Mouse (Mus musculus): ENCODE data around the gene Pdgfb. TPM values are rescaled to one million over a fixed set of nuclear protein-coding genes. Genes with fewer than 3 reads are reported as not detected.

Gene Pdgfb
- polyA plus RNA-seq, 1 experiment from 2014 or later: 2.8 TPM

- WGBS: 79% methylated on average over 4 of the region's 4 CpGs
- no peaks in the 10 kb centered on the region for H3K27me3 ChIP-seq (ENCODE audit: control insufficient read depth, insufficient read depth, low read length)
- DNase-seq (ENCODE audit: low spot score): no peak
Measured at GRCm38 (mm10) chr15:80042152-80042551, 27.4 kb upstream of the Pdgfb start.

GRCm38 (mm10) chr15:80038110-80038391 lies 23.3 kb upstream of the Pdgfb start:
- Histone ChIP-seq H3K4me2 (ENCODE audit: low read depth, low read length, severe bottlenecking) (no peak overlapping the region), H3K4me3 (ENCODE audit: low read depth, low read length) (no peak overlapping the region), H3K9ac (ENCODE audit: low read length) (no peak overlapping the region), H3K27me3 (ENCODE audit: control insufficient read depth, insufficient read depth, low read length) (no peaks in the 10 kb centered on the region), H3K36me3 (ENCODE audit: control insufficient read depth, insufficient read depth, low read length) (no peaks in the 10 kb centered on the region), H3K4me1 (replicated peaks; ENCODE audit: control insufficient read depth, insufficient read depth, low read length) (no peaks in the 10 kb centered on the region), H3K9me3 (ENCODE audit: control insufficient read depth, low read length) (no peaks in the 10 kb centered on the region; the same call in 1 of the 2 replicates), H3K27ac (ENCODE audit: low read depth, low read length) (no peak overlapping the region)
- no peak for DNase-seq (ENCODE audit: low spot score)
- ATAC-seq (replicated peaks; ENCODE audit: low FRiP score): no peak
- 100% methylated on average over 2 of the region's 2 CpGs for WGBS

More at GRCm38 (mm10) chr15:80042152-80042551, 27.4 kb upstream of the Pdgfb start:
- no peaks in the 10 kb centered on the region for H3K4me1 ChIP-seq (replicated peaks; ENCODE audit: control insufficient read depth, insufficient read depth, low read length)
- no peak for ATAC-seq (replicated peaks; ENCODE audit: low FRiP score)
- H3K27ac ChIP-seq (ENCODE audit: low read depth, low read length): no peak overlapping the region
- H3K36me3 ChIP-seq (ENCODE audit: control insufficient read depth, insufficient read depth, low read length): no peaks in the 10 kb centered on the region
- no peaks in the 10 kb centered on the region; the same call in 1 of the 2 replicates for H3K9me3 ChIP-seq (ENCODE audit: control insufficient read depth, low read length)
- no peak overlapping the region for H3K4me2 ChIP-seq (ENCODE audit: low read depth, low read length, severe bottlenecking)
- no peak overlapping the region for H3K4me3 ChIP-seq (ENCODE audit: low read depth, low read length)
- no peak overlapping the region for H3K9ac ChIP-seq (ENCODE audit: low read length)

DNA sequence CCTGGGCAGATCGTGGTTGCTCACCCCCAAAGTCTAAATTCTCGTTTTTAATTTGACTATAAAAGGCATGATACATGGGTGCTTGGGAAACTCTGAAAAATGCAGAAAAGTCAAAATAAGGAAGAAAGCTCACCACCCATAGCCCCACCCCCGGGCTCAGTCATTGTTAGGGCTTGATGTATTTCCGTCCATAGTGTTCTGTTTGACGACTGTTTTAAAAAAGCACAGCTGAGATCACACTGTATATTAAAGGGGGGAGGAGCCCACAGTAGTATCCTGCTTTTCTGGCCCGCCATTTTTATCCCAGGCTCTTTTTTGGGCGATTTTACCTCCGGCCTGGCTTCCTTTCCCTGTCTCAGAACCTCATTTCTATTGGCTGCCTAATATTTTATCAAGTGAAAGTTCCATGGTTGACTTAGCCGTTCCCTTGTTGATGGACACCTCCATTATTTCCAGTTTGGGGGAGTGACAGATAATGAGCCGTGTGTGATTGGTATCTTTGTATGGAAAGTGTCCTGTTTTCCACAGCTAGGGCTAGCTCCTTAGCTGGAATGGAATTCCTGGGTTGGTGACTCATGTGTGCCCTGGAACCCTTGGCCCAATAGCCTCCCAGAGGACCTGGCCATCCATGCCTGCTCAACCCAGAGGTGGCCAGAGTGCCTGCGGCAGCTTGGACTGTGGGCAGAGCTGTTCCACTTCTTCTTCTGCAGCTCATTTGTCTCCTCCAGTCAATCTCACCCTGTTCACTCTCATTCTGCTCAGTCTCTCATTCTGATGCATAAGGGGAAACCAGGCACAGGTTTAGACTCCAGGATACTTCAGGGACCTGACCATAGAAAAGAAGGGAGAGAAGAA lies 22.7 kb upstream of the Pdgfb start:
- H3K4me2 ChIP-seq (ENCODE audit: low read depth, low read length, severe bottlenecking): no peak overlapping the region
- ATAC-seq (replicated peaks; ENCODE audit: low FRiP score): no peak
- H3K27ac ChIP-seq (ENCODE audit: low read depth, low read length): no peak overlapping the region
- WGBS: 84% methylated on average over 11 of the region's 11 CpGs
- H3K9ac ChIP-seq (ENCODE audit: low read length): no peak overlapping the region
- no peaks in the 10 kb centered on the region for H3K27me3 ChIP-seq (ENCODE audit: control insufficient read depth, insufficient read depth, low read length)
- no peak overlapping the region for H3K4me3 ChIP-seq (ENCODE audit: low read depth, low read length)
- DNase-seq (ENCODE audit: low spot score): no peak
- no peaks in the 10 kb centered on the region; the same call in 1 of the 2 replicates for H3K9me3 ChIP-seq (ENCODE audit: control insufficient read depth, low read length)
- H3K4me1 ChIP-seq (replicated peaks; ENCODE audit: control insufficient read depth, insufficient read depth, low read length): no peaks in the 10 kb centered on the region
- no peaks in the 10 kb centered on the region for H3K36me3 ChIP-seq (ENCODE audit: control insufficient read depth, insufficient read depth, low read length)

DNA sequence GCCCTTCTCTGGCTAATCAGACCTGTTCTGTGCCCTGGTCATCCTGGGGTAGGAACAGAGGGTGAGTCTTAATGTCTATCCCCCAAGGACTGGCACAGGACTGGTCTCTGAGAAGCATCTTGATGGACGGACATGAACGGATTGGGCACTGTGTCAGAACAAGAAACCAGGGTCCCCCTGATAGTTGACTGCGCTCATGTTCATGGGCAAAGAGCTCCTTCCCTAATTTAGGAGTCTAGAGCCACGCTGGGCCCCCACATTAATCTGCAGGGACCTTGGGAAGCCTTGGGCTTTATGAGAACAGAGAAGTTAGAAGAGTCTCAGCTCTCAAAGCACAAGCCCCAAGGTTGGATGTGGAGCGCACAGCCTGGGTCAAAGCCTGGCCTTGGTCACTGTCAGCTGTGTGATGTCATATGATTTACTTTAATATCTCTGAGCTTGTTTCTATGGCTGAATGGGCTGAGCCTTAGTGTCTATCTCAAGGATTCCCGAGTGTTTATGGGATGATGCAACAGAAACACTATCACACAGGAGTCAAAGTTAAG lies 20.6 kb upstream of the Pdgfb start:
- Histone ChIP-seq H3K36me3 (ENCODE audit: control insufficient read depth, insufficient read depth, low read length) (no peaks in the 10 kb centered on the region), H3K4me3 (ENCODE audit: low read depth, low read length) (no peak overlapping the region), H3K27me3 (ENCODE audit: control insufficient read depth, insufficient read depth, low read length) (no peaks in the 10 kb centered on the region), H3K9ac (ENCODE audit: low read length) (no peak overlapping the region), H3K4me2 (ENCODE audit: low read depth, low read length, severe bottlenecking) (no peak overlapping the region), H3K9me3 (ENCODE audit: control insufficient read depth, low read length) (no peaks in the 10 kb centered on the region; the same call in 1 of the 2 replicates), H3K4me1 (replicated peaks; ENCODE audit: control insufficient read depth, insufficient read depth, low read length) (no peaks in the 10 kb centered on the region), H3K27ac (ENCODE audit: low read depth, low read length) (no peak overlapping the region)
- no peak for DNase-seq (ENCODE audit: low spot score)
- ATAC-seq (replicated peaks; ENCODE audit: low FRiP score): no peak
- WGBS: 84% methylated on average over 6 of the region's 6 CpGs

GRCm38 (mm10) chr15:80034913-80035312 lies 20.1 kb upstream of the Pdgfb start:
- no peak overlapping the region for H3K4me3 ChIP-seq (ENCODE audit: low read depth, low read length)
- ATAC-seq (replicated peaks; ENCODE audit: low FRiP score) (no peak), DNase-seq (ENCODE audit: low spot score) (no peak)
- no peaks in the 10 kb centered on the region; the same call in 1 of the 2 replicates for H3K9me3 ChIP-seq (ENCODE audit: control insufficient read depth, low read length)
- H3K27ac ChIP-seq (ENCODE audit: low read depth, low read length): no peak overlapping the region
- no peaks in the 10 kb centered on the region for H3K36me3 ChIP-seq (ENCODE audit: control insufficient read depth, insufficient read depth, low read length)
- H3K9ac ChIP-seq (ENCODE audit: low read length): no peak overlapping the region
- no peaks in the 10 kb centered on the region for H3K4me1 ChIP-seq (replicated peaks; ENCODE audit: control insufficient read depth, insufficient read depth, low read length)
- no peak overlapping the region for H3K4me2 ChIP-seq (ENCODE audit: low read depth, low read length, severe bottlenecking)
- H3K27me3 ChIP-seq (ENCODE audit: control insufficient read depth, insufficient read depth, low read length): no peaks in the 10 kb centered on the region

- no peaks in the 10 kb centered on the region for H3K4me1 ChIP-seq (replicated peaks; ENCODE audit: control insufficient read depth, insufficient read depth, low read length)
- no peaks in the 10 kb centered on the region for H3K36me3 ChIP-seq (ENCODE audit: control insufficient read depth, insufficient read depth, low read length)
- 78% methylated on average over 7 of the region's 7 CpGs for WGBS
- ATAC-seq (replicated peaks; ENCODE audit: low FRiP score) (no peak), DNase-seq (ENCODE audit: low spot score) (no peak)
- no peaks in the 10 kb centered on the region; the same call in 1 of the 2 replicates for H3K9me3 ChIP-seq (ENCODE audit: control insufficient read depth, low read length)
- H3K4me2 ChIP-seq (ENCODE audit: low read depth, low read length, severe bottlenecking): no peak overlapping the region
- H3K27ac ChIP-seq (ENCODE audit: low read depth, low read length): no peak overlapping the region
- no peaks in the 10 kb centered on the region for H3K27me3 ChIP-seq (ENCODE audit: control insufficient read depth, insufficient read depth, low read length)
- H3K4me3 ChIP-seq (ENCODE audit: low read depth, low read length): no peak overlapping the region
- no peak overlapping the region for H3K9ac ChIP-seq (ENCODE audit: low read length)
Measured at GRCm38 (mm10) chr15:80034366-80034765, 19.6 kb upstream of the Pdgfb start.

DNA sequence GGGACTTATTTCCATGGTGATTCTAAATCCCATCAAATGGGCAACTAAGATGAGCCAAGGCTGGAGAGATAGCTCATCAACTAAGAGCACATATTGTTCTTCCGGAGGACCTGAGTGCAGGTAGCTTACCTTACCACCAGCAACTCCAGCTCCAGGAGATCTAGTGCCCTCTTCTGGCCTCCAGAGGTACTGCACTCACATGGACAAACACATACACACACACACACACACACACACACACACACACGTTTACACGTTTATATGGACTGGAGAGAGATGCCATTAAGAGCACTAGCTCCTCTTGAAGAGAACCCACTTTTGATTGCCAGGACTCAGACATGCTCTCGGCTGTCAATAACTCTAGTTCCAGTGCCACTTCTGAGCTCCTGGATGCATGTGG lies 16.4 kb upstream of the Pdgfb start:
- 93% methylated on average over 4 of the region's 4 CpGs for WGBS
- Histone ChIP-seq H3K27ac (ENCODE audit: low read depth, low read length) (no peak overlapping the region), H3K9ac (ENCODE audit: low read length) (no peak overlapping the region), H3K27me3 (ENCODE audit: control insufficient read depth, insufficient read depth, low read length) (no peaks in the 10 kb centered on the region), H3K4me1 (replicated peaks; ENCODE audit: control insufficient read depth, insufficient read depth, low read length) (no peaks in the 10 kb centered on the region), H3K4me2 (ENCODE audit: low read depth, low read length, severe bottlenecking) (no peak overlapping the region), H3K4me3 (ENCODE audit: low read depth, low read length) (no peak overlapping the region), H3K9me3 (ENCODE audit: control insufficient read depth, low read length) (no peaks in the 10 kb centered on the region; the same call in 1 of the 2 replicates), H3K36me3 (ENCODE audit: control insufficient read depth, insufficient read depth, low read length) (no peaks in the 10 kb centered on the region)
- ATAC-seq (replicated peaks; ENCODE audit: low FRiP score) (no peak), DNase-seq (ENCODE audit: low spot score) (no peak)

- no peak overlapping the region for H3K27ac ChIP-seq (ENCODE audit: low read depth, low read length)
- H3K4me2 ChIP-seq (ENCODE audit: low read depth, low read length, severe bottlenecking): no peak overlapping the region
- WGBS: 93% methylated on average over 10 of the region's 10 CpGs
- H3K4me1 ChIP-seq (replicated peaks; ENCODE audit: control insufficient read depth, insufficient read depth, low read length): no peaks in the 10 kb centered on the region
- no peak overlapping the region for H3K4me3 ChIP-seq (ENCODE audit: low read depth, low read length)
- H3K27me3 ChIP-seq (ENCODE audit: control insufficient read depth, insufficient read depth, low read length): no peaks in the 10 kb centered on the region
- DNase-seq (ENCODE audit: low spot score): no peak
- no peaks in the 10 kb centered on the region for H3K36me3 ChIP-seq (ENCODE audit: control insufficient read depth, insufficient read depth, low read length)
- no peak for ATAC-seq (replicated peaks; ENCODE audit: low FRiP score)
- H3K9me3 ChIP-seq (ENCODE audit: control insufficient read depth, low read length): no peaks in the 10 kb centered on the region; the same call in 1 of the 2 replicates
- H3K9ac ChIP-seq (ENCODE audit: low read length): no peak overlapping the region
Measured at GRCm38 (mm10) chr15:80030399-80030798, 15.6 kb upstream of the Pdgfb start.

GRCm38 (mm10) chr15:80028862-80029261 lies 14.1 kb upstream of the Pdgfb start:
- no peak for ATAC-seq (replicated peaks; ENCODE audit: low FRiP score)
- no peaks in the 10 kb centered on the region for H3K4me1 ChIP-seq (replicated peaks; ENCODE audit: control insufficient read depth, insufficient read depth, low read length)
- no peak overlapping the region for H3K9ac ChIP-seq (ENCODE audit: low read length)
- H3K9me3 ChIP-seq (ENCODE audit: control insufficient read depth, low read length): no peaks in the 10 kb centered on the region; the same call in 1 of the 2 replicates
- WGBS: 77% methylated on average over 5 of the region's 5 CpGs
- no peak overlapping the region for H3K4me3 ChIP-seq (ENCODE audit: low read depth, low read length)
- no peaks in the 10 kb centered on the region for H3K36me3 ChIP-seq (ENCODE audit: control insufficient read depth, insufficient read depth, low read length)
- no peak overlapping the region for H3K27ac ChIP-seq (ENCODE audit: low read depth, low read length)
- no peak overlapping the region for H3K4me2 ChIP-seq (ENCODE audit: low read depth, low read length, severe bottlenecking)
- no peak for DNase-seq (ENCODE audit: low spot score)
- H3K27me3 ChIP-seq (ENCODE audit: control insufficient read depth, insufficient read depth, low read length): no peaks in the 10 kb centered on the region

Measured in forebrain, embryonic 11.5 days (tissue).